Mouse (Mus musculus) brain, embryonic 14.5 days (tissue): ENCODE measurements around the gene Mavs.

Source experiments
- CTCF ChIP-seq: fragments of 200-500 bp; IDR thresholded peaks from 2 replicates; pipeline ENCODE4 v1.5.1; 2012; ENCODE audit warnings: inconsistent platforms, mild to moderate bottlenecking, moderate library complexity, borderline replicate concordance; ENCODE audit not compliant: insufficient read depth, insufficient read length; ENCODE audit errors: extremely low read depth
- POLR2A ChIP-seq: fragments of 200-500 bp; IDR thresholded peaks from 2 replicates; pipeline ENCODE4 v1.6.1; 2012; ENCODE audit warnings: mild to moderate bottlenecking, inconsistent platforms, borderline replicate concordance; ENCODE audit not compliant: poor library complexity, insufficient read depth, insufficient read length, severe bottlenecking; ENCODE audit errors: extremely low read depth

- TF ChIP-seq CTCF (no peak), POLR2A (no peak)
Measured at GRCm38 (mm10) chr2:131221853-131222515, 11.9 kb upstream of the Mavs start.
